Mouse (Mus musculus) CD4-positive, CD25-positive, alpha-beta regulatory T cell, adult 2 months (primary cell): ENCODE data around the gene Prmt3.

Experiments
- DNase-seq: peaks from one replicate; pipeline ENCODE4 v3.0.0-alpha.2; 2012; ENCODE audit warnings: low read depth, low spot score

The Prmt3 gene

DNA sequence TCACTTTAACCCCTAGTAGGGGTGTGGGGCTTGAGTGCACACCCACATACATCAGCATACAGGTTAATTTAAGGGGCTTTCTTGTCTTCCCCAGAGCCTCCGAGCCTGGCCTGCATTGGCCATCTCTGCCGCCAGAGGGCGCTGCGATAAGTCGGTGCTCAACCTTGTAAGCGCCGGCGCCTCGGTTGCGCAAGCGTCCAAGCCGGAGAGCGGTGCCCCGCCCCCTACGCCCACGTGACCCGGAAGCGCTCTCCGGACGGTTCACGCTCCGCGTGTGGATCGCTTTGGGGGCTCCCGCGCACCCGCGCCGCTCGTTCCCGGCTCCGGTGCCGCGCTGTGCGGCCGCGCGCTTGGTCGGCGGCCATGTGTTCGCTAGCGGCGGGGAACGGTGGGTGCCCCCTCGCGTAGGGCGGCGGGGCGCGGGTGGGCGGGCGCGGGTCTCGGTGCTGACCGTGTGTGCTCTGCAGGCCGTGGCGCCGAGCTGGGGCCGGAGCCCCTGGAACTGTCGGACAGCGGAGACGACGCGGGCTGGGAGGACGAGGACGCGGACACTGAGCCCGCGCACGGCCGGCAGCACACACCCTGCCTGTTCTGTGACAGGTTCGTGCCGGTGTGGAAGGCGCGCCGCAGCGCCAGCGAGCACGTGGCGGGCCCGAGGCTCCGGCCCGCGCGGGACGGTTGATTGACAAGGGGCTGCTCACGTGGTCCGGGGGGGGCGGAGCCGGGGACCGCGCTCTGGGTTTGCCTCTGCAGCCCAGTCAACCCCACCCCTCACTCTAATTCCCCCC, at the start of gene Prmt3:
Gene Prmt3, plus strand, starts transcription at position 233 of the 788 bp plus-strand sequence.
- DNase-seq = peak; percentile 99

DNA sequence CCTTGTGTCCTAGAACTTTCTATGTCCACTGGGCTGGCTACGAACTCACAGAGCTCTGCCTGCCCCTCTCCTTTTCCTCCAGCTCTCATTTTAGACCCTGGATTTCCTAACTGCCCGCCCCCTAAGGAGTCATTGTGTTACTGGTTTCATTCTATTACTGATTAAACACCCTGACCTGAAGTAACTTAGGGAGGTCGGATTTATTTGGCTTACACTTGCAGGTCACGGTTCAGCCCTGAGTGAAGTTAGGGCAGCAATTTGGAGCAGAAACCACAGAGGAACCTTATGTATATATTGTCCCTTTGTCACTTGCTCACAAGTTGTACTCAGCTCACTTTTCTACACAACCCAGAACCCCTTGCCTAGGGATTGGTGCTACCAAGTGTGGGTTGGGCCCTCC, 43.8 kb upstream of the Prmt3 start:
- DNase-seq = no peak

DNA sequence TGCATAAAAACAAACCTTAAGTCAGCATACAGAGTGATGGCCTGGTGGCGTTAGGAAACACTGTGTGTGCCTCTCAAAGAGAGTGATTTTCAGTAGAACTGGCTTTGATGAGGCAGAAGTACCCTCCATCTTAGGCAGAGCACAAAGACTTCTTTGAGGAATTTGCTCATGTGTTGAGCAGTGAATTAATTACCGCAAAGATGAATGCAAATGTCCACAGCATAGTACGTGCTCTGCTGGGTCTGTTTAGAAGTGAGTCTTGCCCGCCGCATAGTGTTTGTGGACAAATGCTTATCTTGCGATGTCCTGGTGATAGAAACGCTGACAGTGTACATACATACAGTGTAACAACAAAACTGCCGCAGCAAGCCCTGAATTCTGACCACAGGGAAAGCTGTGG, 38.7 kb upstream of the Prmt3 start:
- DNase-seq = no peak

DNA sequence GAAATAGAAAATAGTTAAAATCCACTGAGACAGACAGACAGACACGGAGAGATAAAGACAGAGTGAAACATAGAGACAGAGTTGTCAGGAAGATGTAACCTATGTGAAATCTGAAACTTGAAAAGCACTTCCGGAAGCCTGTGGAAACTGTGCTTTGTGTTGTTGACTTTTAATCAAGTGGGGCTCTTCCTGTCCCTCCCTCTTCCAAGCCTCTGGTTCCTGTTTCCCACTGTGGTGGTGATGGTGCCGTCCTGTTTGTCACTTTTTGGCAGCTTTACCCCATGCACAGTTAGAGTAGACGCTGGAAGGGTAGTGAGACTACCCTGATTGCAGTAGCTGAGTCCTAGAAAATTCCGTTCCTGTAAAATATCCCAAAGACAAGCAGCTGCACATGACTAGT, 36.7 kb upstream of the Prmt3 start:
- peak; percentile 56 for DNase-seq

DNA sequence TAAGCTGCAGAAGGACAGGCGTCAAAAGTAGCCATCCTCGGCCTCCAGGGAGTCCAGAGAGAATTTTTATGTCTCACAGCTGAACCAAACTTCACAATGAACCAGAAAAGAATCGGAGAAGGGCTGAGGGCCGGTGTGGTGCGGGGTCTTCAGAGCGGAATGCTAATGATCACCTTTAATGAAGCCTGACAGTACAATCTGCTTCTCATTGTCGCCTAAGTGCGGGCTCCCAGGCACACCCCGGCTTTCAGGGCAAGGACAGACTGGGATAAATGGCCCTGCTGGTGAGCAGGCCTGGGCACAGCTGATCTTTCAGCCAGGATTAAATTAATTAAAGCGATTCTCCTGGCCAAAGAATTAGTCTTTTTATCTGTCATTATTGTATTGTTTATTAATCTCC, 36.2 kb upstream of the Prmt3 start:
- no peak for DNase-seq

DNA sequence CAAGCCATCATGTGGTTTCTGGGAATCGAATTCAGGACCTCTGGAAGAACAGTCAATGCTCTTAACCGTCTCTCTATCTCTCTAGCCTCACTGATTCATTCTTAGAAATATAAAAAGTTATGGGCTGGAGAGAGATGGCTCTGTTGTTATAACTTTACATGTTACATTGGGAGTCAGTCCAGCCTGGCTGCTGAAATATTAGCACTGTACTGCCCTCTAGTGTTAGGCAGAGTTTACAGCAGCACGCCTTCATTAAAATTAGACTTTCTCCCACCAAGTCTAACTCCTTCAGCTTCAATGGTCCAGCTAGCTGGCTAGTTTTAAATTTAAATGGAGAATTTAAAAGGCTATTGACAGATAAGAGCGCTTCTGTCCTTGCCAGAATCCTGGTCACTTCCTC, 27.0 kb upstream of the Prmt3 start:
- peak; percentile 67 for DNase-seq

DNA sequence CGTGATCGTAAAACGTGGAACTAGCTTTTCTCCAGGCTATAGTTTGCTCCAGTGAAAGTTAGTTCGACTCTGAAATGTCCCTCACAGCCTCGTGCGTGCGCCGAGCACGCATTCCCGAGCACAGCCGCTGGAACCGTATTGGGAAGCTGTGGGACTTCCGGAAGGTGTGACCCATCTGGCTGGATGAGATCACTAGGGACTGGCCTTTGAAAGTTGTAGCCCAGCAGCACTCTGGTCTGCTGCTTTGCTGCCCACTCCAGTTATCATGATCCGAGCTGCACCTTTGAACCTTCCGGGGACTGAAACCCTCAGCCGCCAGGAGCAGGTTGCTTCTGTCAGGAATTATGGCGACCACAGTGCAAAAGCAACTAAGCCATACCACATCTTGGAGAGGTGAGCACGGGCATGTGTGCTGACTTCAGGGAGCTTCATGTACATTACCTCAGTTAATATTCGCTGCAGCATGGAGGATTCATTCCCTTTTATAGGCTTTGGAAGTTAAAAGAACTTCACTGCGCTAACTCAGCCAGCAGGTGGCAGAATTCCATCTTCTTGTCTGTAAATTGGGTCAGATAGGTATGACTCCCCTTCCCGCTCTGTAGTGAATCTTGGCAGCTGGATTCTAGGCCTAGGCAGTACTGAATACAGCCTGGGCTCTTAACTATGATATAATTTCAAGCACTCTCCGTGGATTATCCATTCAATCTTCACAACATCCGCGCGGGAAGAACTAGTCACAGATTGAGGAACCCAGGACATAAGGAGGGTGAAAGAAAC, 25.2 kb upstream of the Prmt3 start:
- DNase-seq = peak; percentile 77

DNA sequence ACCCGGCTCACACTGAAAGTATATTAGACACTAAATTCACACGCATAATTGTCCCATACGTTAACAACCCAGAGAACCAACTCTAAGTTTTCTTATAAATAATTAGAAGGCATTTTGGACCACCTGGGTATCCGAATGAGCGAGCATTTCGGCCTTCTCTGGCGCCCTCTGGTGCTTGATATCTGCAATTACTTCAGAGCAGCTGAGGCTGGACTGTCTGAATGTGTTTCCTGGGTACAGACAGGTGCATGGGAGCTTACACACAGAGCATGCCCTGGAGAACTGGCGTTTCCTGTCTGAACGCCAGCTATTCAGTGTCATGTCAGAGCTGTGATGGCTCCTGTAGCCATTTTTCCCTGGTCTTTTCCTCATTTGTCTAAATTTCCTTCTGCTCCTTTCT, 23.4 kb upstream of the Prmt3 start:
- DNase-seq = peak; percentile 84

DNA sequence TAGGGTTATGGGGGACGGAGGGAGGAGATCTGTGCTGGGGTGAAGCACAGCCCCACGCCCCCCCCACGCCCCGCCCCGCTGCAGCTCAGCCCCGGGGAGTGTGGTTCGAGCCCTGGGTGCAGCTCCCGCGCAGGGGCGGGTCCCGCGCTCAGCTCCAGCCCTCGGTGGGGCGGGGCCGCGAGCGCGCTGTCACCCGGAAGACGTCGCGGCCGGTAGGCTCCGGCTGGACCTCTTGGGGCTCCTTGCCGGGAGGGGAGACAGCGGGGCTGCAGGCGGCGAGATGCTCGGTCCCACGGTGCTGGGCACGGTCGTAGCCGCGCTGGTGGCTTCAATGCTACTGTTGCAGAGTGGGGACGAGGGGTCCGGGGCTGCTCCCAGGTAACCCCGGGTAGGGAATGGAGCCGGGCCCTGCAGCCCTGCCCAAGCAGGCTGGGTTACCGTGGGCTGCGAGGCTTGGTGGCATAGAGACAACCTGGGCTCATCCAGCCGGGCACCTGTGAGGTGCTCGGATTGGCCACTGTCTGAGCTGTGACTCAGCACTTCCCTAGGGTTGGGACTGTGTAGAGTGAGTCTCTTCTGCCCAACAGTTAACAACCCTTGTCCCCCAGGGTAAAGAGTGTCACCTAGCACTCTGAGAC, 19.1 kb upstream of the Prmt3 start, which contains the start of gene Htatip2:
Gene Htatip2, plus strand, starts transcription at position 182 of the 638 bp plus-strand sequence.
- peak; percentile 82 for DNase-seq

DNA sequence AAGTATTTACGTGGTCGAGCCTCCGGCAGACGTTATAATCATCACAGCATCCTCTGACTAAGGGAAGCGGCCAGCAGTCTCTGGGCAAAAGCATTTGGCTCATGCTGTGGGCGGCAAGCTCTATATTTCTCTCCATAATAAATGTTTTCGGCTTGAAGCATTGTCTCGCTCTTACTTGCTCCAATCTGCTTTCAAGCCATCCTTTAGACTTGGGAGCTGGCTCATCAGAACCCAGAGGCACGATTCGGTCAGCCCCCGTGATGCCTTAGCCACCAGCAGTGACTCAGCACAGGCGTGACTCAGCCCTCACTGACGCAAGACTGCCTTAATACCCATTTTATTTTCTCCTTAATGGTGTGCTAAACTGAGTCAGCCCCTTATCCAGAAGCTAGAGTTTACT, 15.5 kb upstream of the Prmt3 start:
- DNase-seq = no peak

DNA sequence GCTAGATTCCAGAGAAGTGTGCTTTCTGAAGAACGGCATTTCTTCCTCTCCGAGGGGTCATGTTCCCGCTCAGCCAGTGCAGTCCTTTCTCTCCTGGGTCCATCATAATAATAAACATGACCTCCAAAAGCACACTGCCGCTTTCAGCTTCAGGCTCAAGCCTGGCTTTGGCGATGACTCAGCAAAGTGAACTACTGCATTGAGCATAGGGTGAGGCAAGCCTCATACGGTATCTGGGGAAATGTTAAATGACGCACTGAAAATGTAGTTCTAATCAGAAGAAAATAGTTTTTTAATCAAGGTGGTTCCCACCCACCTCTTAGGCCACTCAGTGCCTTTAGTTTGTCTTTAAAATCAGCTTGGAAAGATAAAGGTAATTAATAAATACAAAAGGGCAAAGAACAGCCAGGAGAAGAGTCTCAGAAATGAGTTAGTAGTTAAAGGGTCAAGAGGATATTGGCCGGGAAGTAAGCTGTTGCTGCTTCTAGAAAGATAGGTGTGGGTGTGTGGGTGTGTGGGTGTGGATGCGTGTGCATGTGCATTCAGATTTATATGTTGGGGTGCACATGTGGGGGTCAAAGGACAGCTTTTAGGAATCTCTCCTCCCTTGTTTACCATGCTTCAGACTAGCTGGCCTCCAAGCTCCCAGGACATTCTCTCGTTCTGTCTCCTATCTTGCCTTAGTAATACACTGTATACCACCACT, 14.0 kb upstream of the Prmt3 start:
- DNase-seq = no peak

DNA sequence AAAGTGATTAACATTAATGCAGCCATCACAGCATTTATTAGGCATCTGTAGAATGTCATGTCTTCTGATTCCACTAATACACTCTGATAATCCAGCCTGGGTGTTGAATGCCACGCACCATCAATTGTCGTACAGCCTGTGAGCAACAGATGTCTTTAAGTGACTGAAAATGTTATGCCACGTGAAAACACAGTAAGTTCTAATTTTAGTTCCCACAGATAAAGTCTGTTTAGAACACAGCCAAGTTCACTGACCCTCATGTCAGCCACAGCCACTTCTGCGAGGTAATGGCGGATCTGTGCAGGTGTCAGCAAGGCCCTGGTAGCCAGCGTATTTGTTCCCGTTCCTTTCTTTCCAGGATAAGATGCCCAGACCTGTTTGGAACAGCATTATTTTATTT, 12.0 kb upstream of the Prmt3 start:
- no peak for DNase-seq

DNA sequence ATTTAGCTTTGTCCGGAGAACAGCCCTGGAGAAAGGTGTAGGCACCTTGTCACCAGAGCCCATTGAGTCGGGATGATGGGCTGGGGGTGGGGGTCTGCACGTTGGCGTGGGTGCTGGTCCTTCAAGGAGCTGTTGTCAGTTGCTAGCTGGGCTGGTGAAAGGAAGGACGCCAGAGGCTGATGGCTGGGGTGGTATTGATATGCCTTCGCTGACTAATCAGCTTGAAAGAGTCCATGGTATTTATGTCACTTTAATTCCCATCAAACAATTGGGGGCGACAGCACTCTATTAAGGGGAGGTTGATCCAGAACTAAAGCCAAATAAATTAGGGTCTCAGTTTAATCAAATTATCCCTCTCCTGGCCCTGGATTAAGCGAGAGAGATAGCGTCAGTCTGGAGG, 9.6 kb upstream of the Prmt3 start:
- no peak for DNase-seq

DNA sequence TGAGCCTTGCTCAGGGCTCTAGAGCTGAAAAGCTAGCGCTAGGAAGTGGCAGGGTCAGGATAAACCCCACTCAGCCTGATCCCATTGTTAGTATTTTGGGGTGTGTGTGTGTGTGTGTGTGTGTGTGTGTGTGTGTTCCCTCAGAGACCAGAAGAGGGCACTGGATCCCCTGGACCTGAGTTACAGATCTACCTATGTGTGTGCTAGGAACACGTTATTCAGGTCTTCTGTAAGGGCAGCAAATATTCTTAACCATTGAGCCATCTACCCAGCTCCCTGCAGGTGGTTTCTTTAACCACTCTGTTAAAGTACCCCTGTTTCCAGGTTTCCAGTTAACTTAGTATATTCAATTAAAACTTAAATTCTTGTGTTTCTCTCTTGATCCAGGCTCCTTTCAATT, 3.8 kb upstream of the Prmt3 start:
- DNase-seq = no peak

DNA sequence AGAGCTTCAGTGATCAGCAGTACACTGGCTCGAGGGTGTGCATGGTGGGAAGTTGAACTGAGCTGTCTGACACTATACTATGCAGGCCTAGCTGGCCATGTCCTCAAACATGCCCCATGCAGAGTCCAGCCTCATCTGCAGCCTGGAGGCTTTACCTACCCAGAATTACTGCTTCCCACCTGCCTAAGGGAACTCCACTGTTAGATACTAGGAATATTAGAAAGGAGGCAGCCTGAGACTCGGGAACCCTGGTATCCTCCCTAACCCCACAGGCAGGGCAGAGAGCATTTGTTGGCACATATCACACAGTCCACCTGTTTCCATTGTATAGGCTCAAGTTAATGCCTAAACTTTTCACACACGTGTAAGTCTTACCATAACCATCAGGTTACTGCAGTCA, 561 bp upstream of the Prmt3 start:
- DNase-seq = no peak

DNA sequence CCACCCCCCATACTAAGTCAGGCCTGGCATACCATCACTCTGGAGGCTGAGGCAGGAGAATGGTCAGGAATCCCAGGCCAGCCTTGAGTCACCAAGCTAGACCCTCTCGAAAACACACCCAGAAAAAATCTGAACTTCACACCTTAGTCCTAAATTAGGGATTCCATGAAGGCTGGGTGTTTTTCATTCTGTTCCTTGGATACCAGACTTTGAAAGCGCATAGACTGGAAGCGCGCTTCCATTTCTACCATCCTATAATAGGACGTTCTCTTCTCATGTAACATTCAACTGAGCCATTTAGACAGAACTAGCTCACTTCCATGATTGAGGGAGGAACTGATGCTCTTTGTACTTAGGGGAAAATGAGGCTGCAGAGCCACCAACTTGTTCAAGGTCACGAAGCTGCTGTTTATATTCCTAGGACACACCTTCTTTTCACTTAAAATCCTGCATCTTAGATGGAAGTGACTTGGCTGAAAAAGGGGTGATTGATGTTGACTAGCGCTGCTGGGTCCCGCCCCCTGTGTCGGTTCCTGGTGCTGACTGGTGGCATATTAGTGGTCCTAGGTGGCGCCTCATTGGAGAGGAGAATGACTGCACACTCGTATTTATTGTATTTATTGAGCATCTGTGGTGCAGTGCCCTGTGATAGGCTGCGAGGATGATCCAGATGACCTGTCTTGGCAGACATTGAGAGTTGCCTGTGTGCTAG, 914 bp downstream of the Prmt3 start:
- peak; percentile 39 for DNase-seq

DNA sequence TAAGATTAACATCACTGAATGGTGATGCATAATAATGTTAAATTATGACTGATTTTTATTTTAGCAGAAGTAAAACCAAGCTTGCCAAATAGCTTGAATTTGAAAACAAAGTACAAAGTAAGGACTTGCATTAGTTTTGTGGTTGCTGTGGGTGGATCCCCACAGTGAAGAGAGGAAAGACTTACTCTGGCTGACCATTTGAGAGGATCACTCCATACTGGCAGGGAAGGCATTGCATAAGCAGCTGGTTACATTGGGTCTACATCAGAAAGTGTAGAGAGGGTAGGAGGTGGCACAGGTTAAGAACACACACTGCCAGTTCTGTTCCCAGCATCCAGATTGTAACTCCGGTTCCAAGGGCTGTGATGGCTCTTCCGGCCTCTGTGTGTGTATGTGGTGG, 4.9 kb downstream of the Prmt3 start:
- DNase-seq = no peak

DNA sequence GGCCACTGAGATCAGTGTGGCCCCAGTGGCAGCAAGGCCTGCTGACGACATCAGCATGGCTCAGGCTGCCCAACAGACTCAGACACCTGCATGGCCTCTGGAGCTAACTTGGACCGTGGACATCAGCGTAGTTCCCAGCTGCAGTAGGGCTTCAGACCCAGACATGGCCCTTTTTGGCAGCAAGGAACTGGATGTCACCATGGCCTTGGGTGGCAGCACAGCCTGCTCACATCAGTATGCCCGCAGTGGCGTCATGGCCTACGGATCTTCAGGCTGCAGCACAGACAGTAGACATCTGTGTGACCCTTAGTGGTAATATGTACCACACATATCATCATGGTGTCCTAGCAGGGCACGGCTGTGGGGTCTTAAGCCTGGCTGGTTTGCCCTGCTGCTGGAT, 7.0 kb downstream of the Prmt3 start:
- DNase-seq = no peak

DNA sequence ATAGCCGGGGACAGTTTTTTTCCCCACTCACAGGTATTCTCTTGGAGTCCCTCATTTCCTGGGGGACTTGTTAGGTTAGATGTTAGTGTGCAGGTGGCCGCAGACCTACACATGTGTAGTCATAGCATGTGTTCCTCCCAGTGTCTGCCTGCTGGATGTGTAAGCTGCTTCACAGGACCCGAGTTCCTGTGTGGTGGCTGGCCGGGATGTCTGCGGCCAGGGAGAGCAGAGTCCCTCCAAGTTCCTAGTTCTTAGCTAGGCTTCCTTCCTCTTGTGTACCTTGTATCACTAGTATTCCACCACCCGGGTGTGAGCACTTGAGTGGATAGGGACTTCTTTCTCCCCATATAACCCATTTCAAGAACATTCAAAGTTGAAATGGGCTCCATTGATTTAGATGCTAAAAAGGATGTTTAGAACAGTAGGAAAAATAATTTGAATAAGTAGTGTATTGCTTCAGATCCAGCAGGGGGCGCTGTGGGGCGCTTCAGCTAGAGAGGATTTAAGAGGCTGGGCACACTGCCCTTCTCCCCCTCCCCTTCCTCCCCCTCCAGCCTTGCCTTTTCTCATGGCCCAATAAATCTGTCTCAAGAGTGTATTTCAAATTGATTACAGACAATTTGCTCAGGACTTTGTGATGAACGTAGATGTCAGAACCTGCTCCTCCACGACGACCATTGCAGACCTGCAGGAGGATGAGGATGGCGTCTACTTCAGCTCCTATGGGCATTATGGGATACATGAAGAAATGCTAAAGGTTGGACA, 8.7 kb downstream of the Prmt3 start:
- DNase-seq = peak; percentile 79

DNA sequence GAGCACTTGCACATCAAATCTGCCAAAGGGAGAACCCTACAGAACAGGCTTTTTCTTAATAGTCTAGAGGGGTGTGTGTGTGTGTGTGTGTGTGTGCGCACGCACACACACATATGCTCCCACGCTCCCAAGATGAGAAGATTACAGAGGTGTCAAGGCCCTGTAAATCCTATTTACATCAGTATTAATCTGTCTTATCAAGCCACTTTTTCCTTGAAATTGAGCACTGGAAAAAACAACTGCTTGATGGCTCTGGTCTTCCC, 9.2 kb downstream of the Prmt3 start:
- no peak for DNase-seq

DNA sequence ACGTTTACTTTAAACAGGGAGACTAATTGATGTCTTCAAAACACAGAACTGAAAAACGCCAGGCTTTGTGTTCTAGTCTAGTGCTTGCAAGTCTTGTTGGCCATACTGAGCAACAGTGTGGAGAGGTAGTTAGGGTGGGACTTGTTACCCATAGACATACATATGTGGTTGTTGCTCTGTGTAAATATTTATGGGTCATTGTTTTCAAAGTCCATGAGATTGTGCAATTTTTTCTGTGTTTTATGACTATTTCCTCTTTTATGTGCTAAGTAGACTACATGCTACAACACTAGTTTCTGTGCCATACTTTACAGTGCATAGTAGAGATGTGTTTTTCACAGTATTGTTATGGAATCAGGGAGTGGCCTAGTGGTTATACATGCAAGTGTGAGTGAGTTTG, 16.2 kb downstream of the Prmt3 start:
- DNase-seq = no peak
